Mouse (Mus musculus) heart, postnatal 25 days (tissue): ENCODE measurements around the gene Trabd2b. TPM values are rescaled to one million over a fixed set of nuclear protein-coding genes. Genes with fewer than 3 reads are reported as not detected.
A peak's percentile ranks its signal among the peaks of the same experiment; 100 is the strongest.

ENCODE experiments used
- DNase-seq: peaks from one replicate; pipeline ENCODE4 v3.0.0; 2022; ENCODE audit warnings: low spot score
- intact Hi-C: fragments of 180-260 bp; cut with DNase I; formaldehyde crosslinking; loops from one replicate; pipeline ENCODE4 v1.15.1; 2025
- total RNA-seq, 2 experiments: library from RNA; stranded (reverse); gene quantifications; 2 replicates each; pipeline ENCODE4 v1.2.3; 2021

Gene Trabd2b
- total RNA-seq, 2 experiments from 2014 or later = 53.5 to 62.8 TPM

- intact Hi-C loops = loop anchor here (10.0 kb wide), 1 partner anchor 101 kb away; no protein-coding TSS in a partner anchor
- no peak for DNase-seq
Observed at GRCm38 (mm10) chr4:114615765-114616164, 209.2 kb downstream of the Trabd2b start.

- intact Hi-C loops = no loop called here
- no peak for DNase-seq
Observed at GRCm38 (mm10) chr4:114622929-114623328, 216.4 kb downstream of the Trabd2b start.

- no peak for DNase-seq
- intact Hi-C loops = no loop called here
Observed at GRCm38 (mm10) chr4:114624114-114624910, 217.8 kb downstream of the Trabd2b start.

GRCm38 (mm10) chr4:114625357-114625756 is 218.8 kb downstream of the Trabd2b start:
- intact Hi-C loops = loop anchor here (5.0 kb wide), 1 partner anchor 88 kb away; no protein-coding TSS in a partner anchor
- DNase-seq = no peak

GRCm38 (mm10) chr4:114625920-114626319 is 219.4 kb downstream of the Trabd2b start:
- intact Hi-C loops = loop anchor here (5.0 kb wide), 1 partner anchor 89 kb away; no protein-coding TSS in a partner anchor
- DNase-seq = no peak

- no peak for DNase-seq
- intact Hi-C loops = loop anchor here (5.0 kb wide), 1 partner anchor 90 kb away; no protein-coding TSS in a partner anchor
Observed at GRCm38 (mm10) chr4:114627674-114628293, 221.3 kb downstream of the Trabd2b start.

GRCm38 (mm10) chr4:114635889-114636288 is 229.4 kb downstream of the Trabd2b start:
- intact Hi-C loops = loop anchor here (1.0 to 5.0 kb wide), 3 partner anchors 237 to 334 kb away; no protein-coding TSS in a partner anchor
- DNase-seq = peak; percentile 40

GRCm38 (mm10) chr4:114636324-114636723 is 229.8 kb downstream of the Trabd2b start:
- intact Hi-C loops = loop anchor here (1.0 to 5.0 kb wide), 3 partner anchors 238 to 334 kb away; no protein-coding TSS in a partner anchor
- no peak for DNase-seq

- intact Hi-C loops = loop anchor here (2.0 to 5.0 kb wide), 2 partner anchors 238 to 335 kb away; no protein-coding TSS in a partner anchor
- no peak for DNase-seq
Observed at GRCm38 (mm10) chr4:114637120-114637519, 230.6 kb downstream of the Trabd2b start.

- intact Hi-C loops = no loop called here
- DNase-seq = no peak
Observed at GRCm38 (mm10) chr4:114642469-114642868, 235.9 kb downstream of the Trabd2b start.

GRCm38 (mm10) chr4:114643679-114644208 is 237.2 kb downstream of the Trabd2b start:
- DNase-seq = no peak
- intact Hi-C loops = no loop called here

- intact Hi-C loops = loop anchor here (5.0 kb wide), 1 partner anchor 302 kb away; no protein-coding TSS in a partner anchor
- DNase-seq = no peak
Observed at GRCm38 (mm10) chr4:114645341-114645740, 238.8 kb downstream of the Trabd2b start.

- no peak for DNase-seq
- intact Hi-C loops = loop anchor here (5.0 kb wide), 1 partner anchor 300 kb away; no protein-coding TSS in a partner anchor
Observed at GRCm38 (mm10) chr4:114646825-114647681, 240.5 kb downstream of the Trabd2b start.

GRCm38 (mm10) chr4:114647689-114648088 is 241.2 kb downstream of the Trabd2b start:
- intact Hi-C loops = loop anchor here (5.0 kb wide), 1 partner anchor 300 kb away; no protein-coding TSS in a partner anchor
- no peak for DNase-seq

GRCm38 (mm10) chr4:114648532-114649074 is 242.1 kb downstream of the Trabd2b start:
- intact Hi-C loops = loop anchor here (5.0 kb wide), 1 partner anchor 299 kb away; no protein-coding TSS in a partner anchor
- no peak for DNase-seq

- intact Hi-C loops = no loop called here
- no peak for DNase-seq
Observed at GRCm38 (mm10) chr4:114650551-114650950, 244.0 kb downstream of the Trabd2b start.

- DNase-seq = no peak
- intact Hi-C loops = no loop called here
Observed at GRCm38 (mm10) chr4:114651007-114651406, 244.5 kb downstream of the Trabd2b start.

- DNase-seq = no peak
- intact Hi-C loops = no loop called here
Observed at GRCm38 (mm10) chr4:114651606-114652005, 245.1 kb downstream of the Trabd2b start.

GRCm38 (mm10) chr4:114652400-114652799 is 245.9 kb downstream of the Trabd2b start:
- intact Hi-C loops = no loop called here
- no peak for DNase-seq
